ENCODE assay signal across 8 mouse cellular contexts in genomic region chr11:54936035-54936770, GRCm38 (mm10). TPM values are rescaled to one million over a fixed set of nuclear protein-coding genes. Genes with fewer than 3 reads are reported as not detected.
DNase-seq lines count a peak whose midpoint lies in the region; ATAC-seq lines count a peak whose summit lies in the region.

No protein-coding gene starts in this region.

- no peaks in the 10 kb centered on the region for H3K4me1 ChIP-seq in midbrain, embryonic 14.5 days (ENCODE audit: control insufficient read depth, insufficient read depth, low read length)
- peaks cover 8% of the 10 kb centered on the region for H3K4me1 ChIP-seq in midbrain, embryonic 13.5 days (replicated peaks)

- H3K4me3 ChIP-seq in midbrain, embryonic 14.5 days (replicated peaks; ENCODE audit: low read depth, low read length): no peak overlapping the region
- no peak overlapping the region for H3K4me3 ChIP-seq in midbrain, embryonic 13.5 days (replicated peaks)

- 51% methylated on average over 12 of the region's 12 CpGs for WGBS in midbrain, embryonic 14.5 days
- WGBS in midbrain, embryonic 13.5 days: 46% methylated on average over 12 of the region's 12 CpGs

- ATAC-seq in midbrain, embryonic 14.5 days (ENCODE audit: low FRiP score, low TSS enrichment): no peak
- no peak for ATAC-seq in midbrain, embryonic 13.5 days
- peak; percentile 83 to 90 for ATAC-seq in hematopoietic stem cell, adult 5-6 weeks (replicated peaks in 1 of 2; ENCODE audit: insufficient read depth in 1 of 2, low FRiP score in 2 of 2, low TSS enrichment in 1 of 2, low read depth in 1 of 2, poor library complexity in 2 of 2, severe bottlenecking in 2 of 2)
- ATAC-seq in monocyte, adult 5-6 weeks (replicated peaks; ENCODE audit: insufficient number of reproducible peaks, low FRiP score, low TSS enrichment, poor library complexity, severe bottlenecking): peak; percentile 76

- H3K9ac ChIP-seq in midbrain, embryonic 14.5 days (replicated peaks; ENCODE audit: low read length): no peak overlapping the region
- no peak overlapping the region; the same call in 1 of the 2 replicates for H3K9ac ChIP-seq in midbrain, embryonic 13.5 days (replicated peaks)

- intact Hi-C loops in left cerebral cortex, postnatal 10 days (cut with DNase I): no loop called here
- intact Hi-C loops in heart, postnatal 14 days (cut with DNase I): no loop called here

- no peak overlapping the region for H3K4me2 ChIP-seq in midbrain, embryonic 14.5 days (ENCODE audit: low read length)
- no peak overlapping the region for H3K4me2 ChIP-seq in midbrain, embryonic 13.5 days (replicated peaks)

- no peaks in the 10 kb centered on the region for H3K27me3 ChIP-seq in midbrain, embryonic 14.5 days (ENCODE audit: control insufficient read depth, insufficient read depth, low read length)
- no peaks in the 10 kb centered on the region for H3K27me3 ChIP-seq in midbrain, embryonic 13.5 days

- DNase-seq in midbrain, embryonic 14.5 days: peak; percentile 18
- peak; percentile 83 for DNase-seq in NIH3T3 (ENCODE audit: low read depth)
- no peak for DNase-seq in ovary, postnatal 36 days (ENCODE audit: low spot score)
- DNase-seq in left cerebral cortex, postnatal 10 days (ENCODE audit: extremely low spot score in 1 of 2, low spot score in 2 of 2): no peak
- no peak for DNase-seq in heart, postnatal 14 days

- no peaks in the 10 kb centered on the region for H3K9me3 ChIP-seq in midbrain, embryonic 14.5 days (ENCODE audit: control insufficient read depth, low read length)
- H3K9me3 ChIP-seq in midbrain, embryonic 13.5 days: no peaks in the 10 kb centered on the region

- H3K36me3 ChIP-seq in midbrain, embryonic 14.5 days (ENCODE audit: control insufficient read depth, insufficient read depth, low read length): peaks cover 8% of the 10 kb centered on the region
- peaks cover 32% of the 10 kb centered on the region for H3K36me3 ChIP-seq in midbrain, embryonic 13.5 days

- no peak overlapping the region for H3K27ac ChIP-seq in midbrain, embryonic 14.5 days (replicated peaks; ENCODE audit: low read depth, low read length)
- no peak overlapping the region for H3K27ac ChIP-seq in midbrain, embryonic 13.5 days

RNA-seq across cellular contexts. Expression of gene Tnip1, which starts 26.5 kb away (rescaled TPM):
- 15.1 and 15.5 TPM in 2 replicates for polyA plus RNA-seq in midbrain, embryonic 14.5 days (2014; fragmentation: Nextera tagmentation; extraction: Ambion mirVana)
- 13.4 and 14.4 TPM in 2 replicates for polyA plus RNA-seq in midbrain, embryonic 13.5 days (2015; fragmentation: Nextera tagmentation; extraction: Ambion mirVana)
- 26.6 and 44.4 TPM in 2 replicates for total RNA-seq in hematopoietic stem cell, adult 5-6 weeks (2017)
- total RNA-seq in monocyte, adult 5-6 weeks (2017): 62.1 to 83.4 TPM (median 78.5 TPM) in 3 replicates
- 10 to 100 TPM; 28.2 to 31.0 TPM for total RNA-seq in left cerebral cortex, postnatal 10 days (2021)
- 10 to 100 TPM; 27.7 to 30.4 TPM for total RNA-seq in heart, postnatal 14 days (2021)

RNA-seq across cellular contexts. Expression of gene Gpx3, which starts 34.0 kb away (rescaled TPM):
- polyA plus RNA-seq in midbrain, embryonic 14.5 days (2014; fragmentation: Nextera tagmentation; extraction: Ambion mirVana): 22.2 and 22.6 TPM in 2 replicates
- polyA plus RNA-seq in midbrain, embryonic 13.5 days (2015; fragmentation: Nextera tagmentation; extraction: Ambion mirVana): 19.6 and 21.4 TPM in 2 replicates
- 0.19 TPM in 1 of 2 replicates, not detected in the other for total RNA-seq in hematopoietic stem cell, adult 5-6 weeks (2017)
- 0.29 TPM in 1 of 3 replicates, not detected in the others for total RNA-seq in monocyte, adult 5-6 weeks (2017)
- 10 to 100 TPM in 1 of 2 experiments, 1 to 10 TPM in 1; 9.7 to 10.2 TPM for total RNA-seq in left cerebral cortex, postnatal 10 days (2021)
- total RNA-seq in heart, postnatal 14 days (2021): 100 to 1,000 TPM in 1 of 2 experiments, 10 to 100 TPM in 1; 93.6 to 153 TPM

Comparison
In these comparisons a context has a peak if more than half of its experiments do, and no peak if none do; other contexts are left out.
1. ATAC-seq: peak in hematopoietic stem cell, adult 5-6 weeks (2 of 2) and monocyte, adult 5-6 weeks (single experiment); none in midbrain, embryonic 14.5 days (single experiment) and midbrain, embryonic 13.5 days (single experiment).
2. DNase-seq: peak in midbrain, embryonic 14.5 days (single experiment) and NIH3T3 (single experiment); none in ovary, postnatal 36 days (single experiment), left cerebral cortex, postnatal 10 days (0 of 2) and heart, postnatal 14 days (0 of 2).
3. RNA of gene Gpx3, which starts 34.0 kb away (total RNA-seq): 93.6 to 153 TPM in heart, postnatal 14 days; 9.7 to 10.2 TPM in left cerebral cortex, postnatal 10 days, 0.29 TPM in monocyte, adult 5-6 weeks and 0.19 TPM in hematopoietic stem cell, adult 5-6 weeks; every median in the first group is over 4 times any median in the second.